Mouse (Mus musculus) urinary bladder, postnatal 36 days (tissue): ENCODE measurements at regions not wholly inside any gene's neighbourhood (a gene's known extent, or its start where the extent isn't known, plus 50 kb on each side); places are given as distances from the start of the nearest gene placed in this dataset.
"Not testable (repeated sequence)": the region's sequence is repeated elsewhere in the genome, so short reads cannot be mapped to it uniquely, and the experiment has no call there.

ENCODE experiments used
- DNase-seq, 2 experiments: peaks; one replicate each; pipeline ENCODE4 v3.0.0; 2022; ENCODE audit warnings: low spot score in 2 of 2, mixed read lengths in 1 of 2

DNA sequence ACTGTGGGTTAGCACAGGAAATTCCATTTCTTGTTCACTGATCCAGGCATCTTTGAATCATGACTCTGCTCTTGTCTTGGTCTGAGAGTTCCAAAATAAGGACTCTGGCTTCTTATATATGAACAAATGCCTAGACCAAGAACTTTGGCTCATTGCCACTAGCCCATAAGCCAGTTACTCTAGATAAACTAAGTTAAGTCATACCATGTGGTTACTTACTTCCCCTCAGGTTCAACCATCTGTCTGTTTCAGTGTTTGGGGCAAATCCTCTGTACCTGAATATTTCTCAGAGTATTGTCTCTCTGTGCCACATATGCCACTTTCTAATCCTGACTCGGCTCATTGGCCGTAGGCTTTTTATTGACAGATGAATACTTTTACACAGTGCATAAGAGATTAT lies 454.7 kb upstream of the Tbl1xr1 start:
- DNase-seq = no peak

DNA sequence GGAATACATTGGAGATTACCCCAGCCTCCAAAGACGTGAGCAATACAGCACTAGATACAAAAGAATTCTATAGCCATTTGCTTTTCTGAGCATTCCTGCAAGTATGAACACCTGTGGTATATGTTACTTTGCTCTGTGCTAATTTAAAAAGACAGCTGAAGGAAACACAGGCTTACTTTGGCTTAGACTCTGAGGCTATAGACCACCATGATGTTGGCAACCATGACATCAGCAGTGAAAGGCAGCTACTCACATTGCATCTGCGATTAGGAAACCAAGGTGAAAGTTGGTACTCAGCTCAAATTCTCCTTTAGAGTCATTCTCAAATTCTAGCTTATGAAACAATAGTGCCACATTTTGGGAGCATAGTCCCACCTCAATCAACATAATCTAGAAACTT lies 451.4 kb upstream of the Tbl1xr1 start:
- no peak for DNase-seq

- peak; percentile 28 to 33 for DNase-seq
Observed at GRCm38 (mm10) chr3:21626029-21626428, 450.4 kb upstream of the Tbl1xr1 start.

DNA sequence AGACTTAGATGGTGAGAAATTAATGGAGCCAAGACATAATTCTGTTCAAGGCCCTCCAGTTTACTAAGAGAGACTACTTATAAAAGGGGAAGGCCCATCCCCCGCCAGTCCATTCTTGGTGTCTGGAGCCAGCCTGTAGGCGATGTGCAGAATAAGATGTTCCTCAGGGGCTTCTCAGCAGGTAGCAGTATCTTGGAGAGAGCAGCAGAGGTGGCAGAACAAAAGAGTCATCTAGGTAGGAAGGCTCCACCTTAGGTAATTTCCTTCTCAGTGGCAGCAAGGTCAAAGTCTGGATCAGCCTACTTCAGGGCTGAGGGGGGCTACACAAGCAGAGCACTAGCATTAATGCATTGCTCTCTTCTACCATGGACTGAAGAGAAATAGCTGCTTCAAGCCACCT lies 449.4 kb upstream of the Tbl1xr1 start:
- DNase-seq = not testable (repeated sequence)

DNA sequence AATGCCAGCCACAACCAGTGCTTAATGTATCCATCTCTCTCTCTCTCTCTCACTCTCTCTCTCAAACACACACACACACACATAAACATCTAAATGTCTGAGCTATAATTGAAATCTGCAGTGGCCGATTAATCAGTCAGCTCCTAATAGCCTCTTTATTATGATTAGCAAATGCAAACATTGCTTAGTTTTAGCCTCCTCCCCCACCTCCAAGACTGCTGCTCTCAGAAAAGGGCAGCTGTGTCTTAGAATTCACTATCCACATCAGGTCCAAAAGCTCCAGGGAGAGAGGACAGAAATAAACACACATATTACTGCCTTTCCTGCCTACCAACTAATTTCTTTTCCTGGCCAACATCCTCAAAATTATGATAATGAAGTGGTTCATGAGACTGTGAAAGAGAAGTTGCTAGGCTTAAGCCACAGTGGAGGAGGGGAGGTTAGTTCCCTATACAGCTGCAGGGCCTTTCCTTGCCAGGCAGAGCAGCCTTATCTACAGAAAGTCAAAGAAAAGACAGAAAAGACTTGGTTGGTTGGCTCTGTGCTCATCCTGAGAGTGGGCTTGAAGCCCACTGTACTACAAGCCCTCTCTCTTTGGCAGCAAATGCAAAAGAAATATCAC lies 442.7 kb upstream of the Tbl1xr1 start:
- no peak for DNase-seq

- DNase-seq = no peak
Observed at GRCm38 (mm10) chr3:21634675-21635204, 441.7 kb upstream of the Tbl1xr1 start.

DNA sequence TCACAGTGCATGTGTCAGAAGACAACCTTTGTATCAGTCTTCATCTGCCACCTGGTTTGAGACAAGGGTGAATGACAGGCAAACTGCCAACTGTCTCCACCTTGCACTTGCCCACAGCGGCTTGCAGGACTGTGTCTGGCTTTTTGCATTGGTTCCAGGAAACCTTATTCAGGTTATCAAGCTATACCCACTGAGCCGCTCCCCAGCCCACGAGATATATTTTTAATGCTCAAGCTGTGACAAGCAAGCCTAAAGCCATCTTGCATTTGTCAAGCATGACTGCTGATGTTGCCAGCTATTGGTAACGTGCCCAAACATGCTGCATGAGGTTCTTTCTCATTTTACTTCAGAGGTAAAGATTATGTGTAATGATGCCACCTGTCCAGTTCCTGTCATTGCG lies 437.6 kb upstream of the Tbl1xr1 start:
- peak; percentile 5 to 12 for DNase-seq

DNA sequence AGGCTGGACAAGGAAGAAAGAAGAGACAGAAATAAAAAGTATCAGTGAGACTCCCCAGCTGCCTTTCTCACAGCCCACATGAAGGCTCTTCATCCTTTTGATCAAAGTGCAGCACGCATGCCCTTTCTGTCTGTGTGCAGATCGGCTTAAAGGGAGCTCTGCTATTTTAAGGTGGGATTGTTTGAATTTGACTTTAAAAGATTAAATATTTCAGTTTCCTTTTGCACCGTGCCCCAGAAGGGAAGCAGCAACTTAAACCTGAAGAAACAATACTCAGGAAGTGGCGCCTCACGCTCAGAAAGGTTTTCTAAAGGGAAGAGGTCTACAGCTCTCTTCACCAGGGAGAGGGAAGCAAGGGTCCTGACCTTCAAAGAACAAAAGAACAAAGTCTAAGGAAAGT lies 436.9 kb upstream of the Tbl1xr1 start:
- DNase-seq = no peak

- DNase-seq = no peak
Observed at GRCm38 (mm10) chr3:21644086-21644485, 432.4 kb upstream of the Tbl1xr1 start.

DNA sequence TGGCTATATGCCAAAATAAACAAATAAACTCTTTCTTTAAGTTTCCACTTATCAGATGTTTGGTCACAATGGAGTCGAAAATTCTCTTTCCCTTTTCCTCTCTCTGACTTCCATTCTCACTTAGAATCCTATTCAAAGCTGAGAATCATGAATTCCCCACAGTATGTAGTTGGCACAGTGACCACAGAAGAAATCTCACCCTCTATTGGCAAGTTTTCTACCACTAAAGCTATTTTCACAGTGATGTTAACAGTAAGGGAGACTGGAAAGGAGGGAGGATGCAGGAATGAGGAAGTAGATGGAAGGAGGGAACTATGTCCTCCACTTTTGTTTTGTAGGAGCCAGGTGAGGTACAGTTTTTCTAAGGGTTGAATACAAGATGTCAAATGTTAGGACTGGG lies 431.2 kb upstream of the Tbl1xr1 start:
- no peak for DNase-seq

DNA sequence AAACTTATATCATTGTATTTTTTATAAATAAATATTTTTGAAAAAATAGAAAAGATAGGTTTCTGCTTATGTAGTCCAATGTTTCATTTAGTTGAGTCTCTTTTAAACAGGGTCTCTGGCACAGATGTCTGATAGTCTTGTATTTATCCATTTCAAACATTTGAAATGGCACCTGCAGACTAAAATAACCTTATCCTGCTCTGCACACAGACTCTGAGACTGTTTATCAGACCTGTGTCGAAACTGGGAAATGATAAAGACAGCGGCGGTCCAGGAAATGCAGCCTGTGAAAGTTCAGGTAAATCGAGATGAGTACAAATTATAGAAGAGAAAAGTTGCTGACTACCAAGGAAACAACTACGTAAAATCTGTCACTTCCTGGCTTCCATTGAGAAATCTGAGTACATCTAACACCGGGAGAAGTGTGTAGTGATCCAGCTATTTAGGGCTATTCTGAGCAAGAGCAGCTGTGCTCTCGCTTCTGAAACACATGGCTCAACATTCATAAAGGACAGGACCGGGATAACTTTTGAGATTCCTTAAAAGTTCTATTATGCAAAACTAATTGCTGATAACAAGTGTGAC lies 426.5 kb upstream of the Tbl1xr1 start:
- no peak for DNase-seq

DNA sequence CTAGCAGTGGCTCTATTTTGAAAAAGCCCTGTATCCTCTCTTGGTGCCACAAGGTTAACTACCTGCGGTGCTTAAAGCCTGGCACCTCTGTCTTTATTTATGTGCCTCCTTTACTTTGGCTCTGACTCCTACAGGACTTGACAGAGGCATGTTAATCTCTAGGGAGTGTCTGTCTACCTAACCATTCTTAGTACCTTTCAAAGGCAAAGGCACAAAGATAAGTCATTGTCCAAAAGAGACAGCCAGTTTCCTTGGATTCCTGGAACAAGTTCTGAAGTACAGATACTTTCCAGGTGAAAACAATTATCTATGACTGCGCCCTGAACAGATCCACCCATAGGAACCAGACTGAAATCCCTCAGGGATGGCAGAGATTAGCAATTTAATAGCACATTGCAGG lies 421.2 kb upstream of the Tbl1xr1 start:
- DNase-seq = no peak

- DNase-seq = peak; percentile 18 to 30
Observed at GRCm38 (mm10) chr3:21667349-21668143, 408.9 kb upstream of the Tbl1xr1 start.

DNA sequence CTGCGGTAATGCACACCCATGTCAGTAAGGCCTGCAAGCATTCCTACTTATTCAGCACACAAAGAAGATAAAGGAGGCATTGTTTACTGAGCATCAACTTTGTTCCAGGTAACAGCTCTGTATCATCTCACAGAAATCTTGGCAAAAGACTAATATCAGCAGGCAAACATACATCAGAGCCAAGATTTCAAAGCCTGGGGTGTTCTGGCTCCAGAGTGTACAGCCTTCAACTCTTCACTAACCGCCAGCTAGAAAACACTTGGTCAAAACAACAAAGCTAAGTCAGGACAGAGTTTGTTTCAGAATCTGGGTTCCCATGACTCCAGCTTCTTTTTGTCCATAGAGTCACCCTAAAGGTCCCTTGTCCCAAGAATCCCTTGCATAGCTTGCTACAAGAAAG lies 404.6 kb upstream of the Tbl1xr1 start:
- no peak for DNase-seq

GRCm38 (mm10) chr3:21672492-21672891 lies 404.0 kb upstream of the Tbl1xr1 start:
- DNase-seq = peak in 1 of 2 experiments; percentile 5

DNA sequence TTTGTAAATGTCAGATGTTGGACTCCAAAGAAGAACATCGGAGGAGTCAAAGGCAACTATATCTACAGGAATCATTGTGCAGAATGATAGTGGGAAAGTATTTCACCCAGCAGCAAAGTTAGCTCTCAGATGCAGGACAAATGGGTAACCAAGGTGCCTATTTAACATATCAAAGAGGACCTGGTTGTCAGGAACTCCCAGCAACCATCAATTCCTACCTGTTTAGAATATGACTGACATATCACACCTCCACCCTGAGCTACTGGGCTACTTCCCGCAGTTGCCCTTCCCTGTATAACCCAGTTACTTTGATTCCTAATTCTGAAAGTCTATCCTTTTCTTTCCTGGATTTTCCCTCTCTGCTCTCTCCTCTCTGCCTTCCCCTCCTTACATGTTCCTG lies 403.0 kb upstream of the Tbl1xr1 start:
- no peak for DNase-seq

- no peak for DNase-seq
Observed at GRCm38 (mm10) chr3:21678265-21678664, 398.2 kb upstream of the Tbl1xr1 start.

DNA sequence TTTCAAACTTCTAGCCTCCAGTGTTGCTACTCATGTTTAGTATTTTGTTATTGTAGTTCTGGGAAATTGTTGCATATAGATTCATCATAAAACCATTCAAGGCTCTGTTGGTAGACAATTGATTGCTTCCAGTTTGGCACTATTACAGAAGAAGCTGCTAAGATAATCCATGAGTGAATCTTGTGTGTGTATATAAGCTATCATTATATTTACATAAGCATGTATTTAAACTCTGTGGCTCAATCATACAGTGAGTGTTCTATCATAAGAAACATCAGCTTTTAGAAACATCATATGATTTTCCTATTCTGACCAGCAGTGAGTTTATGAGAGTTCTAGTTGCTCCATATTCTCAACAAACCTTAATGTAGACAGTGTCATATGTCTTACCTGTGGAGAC lies 397.7 kb upstream of the Tbl1xr1 start:
- DNase-seq = no peak

- DNase-seq = not testable (repeated sequence)
Observed at GRCm38 (mm10) chr3:21697980-21698672, 378.3 kb upstream of the Tbl1xr1 start.

- DNase-seq = peak; percentile 8 to 25
Observed at GRCm38 (mm10) chr3:21699526-21699925, 376.9 kb upstream of the Tbl1xr1 start.

- DNase-seq = no peak
Observed at GRCm38 (mm10) chr3:21700326-21700725, 376.1 kb upstream of the Tbl1xr1 start.
